Mouse (Mus musculus): ENCODE data around the gene C1qc.
A peak's percentile ranks its signal among the peaks of the same experiment; 100 is the strongest.

C1qc gene

DNA sequence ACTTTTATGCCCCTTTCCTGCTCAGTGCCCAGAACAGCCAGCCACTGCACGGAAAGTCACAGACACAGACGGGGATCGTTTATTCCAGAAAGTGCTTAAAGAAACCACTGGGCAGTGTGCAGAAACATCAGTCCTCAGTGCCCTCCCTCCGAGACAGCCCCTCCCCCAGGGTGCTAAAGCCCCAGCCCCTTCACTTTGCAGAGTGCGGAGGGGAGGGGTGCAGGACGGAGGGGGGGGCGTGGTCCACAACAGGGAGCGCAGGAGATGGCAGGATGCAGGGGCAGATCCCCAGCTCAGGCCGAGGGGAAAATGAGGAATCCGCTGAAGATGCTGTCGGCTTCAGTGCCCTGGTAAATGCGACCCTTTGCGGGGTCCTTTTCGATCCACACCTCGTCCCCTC lies 3.0 kb upstream of the C1qc start:
- no peak for DNase-seq (ENCODE audit: low spot score in 2 of 2)

- no peak for DNase-seq (ENCODE audit: low spot score in 2 of 2)
Measured at GRCm38 (mm10) chr4:136894821-136895220, 2.0 kb upstream of the C1qc start.

GRCm38 (mm10) chr4:136893691-136894543 lies 1.1 kb upstream of the C1qc start:
- DNase-seq (ENCODE audit: low spot score in 2 of 2), result peak; percentile 56 to 58

- no peak for DNase-seq (ENCODE audit: low spot score in 2 of 2)
Measured at GRCm38 (mm10) chr4:136892371-136892770, 494 bp downstream of the C1qc start.

- no peak for DNase-seq (ENCODE audit: low spot score in 2 of 2)
Measured at GRCm38 (mm10) chr4:136891115-136891514, 1.8 kb downstream of the C1qc start.

DNA sequence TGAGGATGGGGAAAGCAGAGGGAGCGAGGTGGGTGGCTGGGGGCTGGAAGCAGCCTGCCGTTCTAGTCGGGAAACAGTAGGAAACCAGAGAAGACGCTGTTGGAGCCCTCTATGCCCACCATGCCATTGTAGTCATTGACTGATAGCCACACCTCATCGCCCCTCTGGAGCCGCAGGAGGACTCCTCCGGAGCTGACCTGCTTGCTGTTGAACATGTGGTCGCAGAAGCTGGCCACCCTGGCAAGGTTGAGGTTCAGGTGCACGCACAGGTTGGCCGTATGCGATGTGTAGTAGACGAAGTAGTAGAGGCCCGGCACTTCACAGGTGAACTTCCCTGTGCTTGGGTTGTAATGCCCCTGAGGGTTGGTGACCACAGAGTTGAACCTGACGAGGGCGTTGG lies 2.9 kb downstream of the C1qc start:
- DNase-seq (ENCODE audit: low spot score in 2 of 2), result no peak

DNA sequence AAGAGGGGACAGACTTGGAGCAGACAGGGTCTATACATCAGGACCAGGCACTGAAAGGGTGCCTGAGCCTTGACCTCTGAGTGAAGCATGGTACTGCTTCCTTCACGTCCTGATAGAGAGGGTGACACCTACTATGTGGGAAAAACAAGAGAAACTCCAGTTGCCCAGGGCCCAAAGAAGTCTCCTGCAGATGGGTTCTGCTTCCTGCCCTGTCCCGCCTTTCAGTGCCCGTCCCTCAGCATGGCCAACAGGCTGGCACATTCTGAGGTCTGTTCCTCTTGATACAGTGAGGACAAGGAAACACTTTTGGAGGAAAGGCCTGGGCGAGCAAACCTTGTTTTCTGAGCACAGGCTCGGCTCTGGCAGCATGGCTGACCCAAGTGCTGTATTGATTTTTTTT lies 5.2 kb downstream of the C1qc start:
- DNase-seq (ENCODE audit: low spot score in 2 of 2), result no peak

DNA sequence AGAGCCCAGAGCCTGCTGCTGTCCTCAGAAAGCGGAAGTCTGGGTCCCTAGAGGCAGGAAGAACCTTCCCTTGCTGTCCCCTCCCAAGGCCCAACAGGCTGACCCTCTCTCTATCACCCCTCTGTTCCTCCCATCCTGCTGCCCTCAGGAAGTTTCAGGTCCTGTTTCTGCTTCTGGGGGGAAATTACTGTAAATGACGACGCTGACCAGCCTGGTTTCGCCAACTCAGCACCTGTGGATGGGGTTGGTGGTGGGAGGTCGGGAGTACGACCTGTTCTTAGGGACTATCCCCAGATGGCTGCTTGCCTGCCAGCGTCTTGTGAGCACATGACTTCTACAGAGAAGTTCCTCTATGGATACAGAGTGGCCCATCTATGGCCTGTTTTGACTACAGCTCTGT lies 6.8 kb downstream of the C1qc start, which contains the start of gene C1qb:
Gene C1qb (minus strand): TSS at position 87 of the 400 bp plus-strand sequence.
- no peak for DNase-seq (ENCODE audit: low spot score in 2 of 2)

- peak in 1 of 2 experiments; percentile 28 for DNase-seq (ENCODE audit: low spot score in 2 of 2)
Measured at GRCm38 (mm10) chr4:136878601-136879000, 14.3 kb downstream of the C1qc start.

GRCm38 (mm10) chr4:136878171-136878570 lies 14.7 kb downstream of the C1qc start:
- no peak for DNase-seq (ENCODE audit: low spot score in 2 of 2)

DNA sequence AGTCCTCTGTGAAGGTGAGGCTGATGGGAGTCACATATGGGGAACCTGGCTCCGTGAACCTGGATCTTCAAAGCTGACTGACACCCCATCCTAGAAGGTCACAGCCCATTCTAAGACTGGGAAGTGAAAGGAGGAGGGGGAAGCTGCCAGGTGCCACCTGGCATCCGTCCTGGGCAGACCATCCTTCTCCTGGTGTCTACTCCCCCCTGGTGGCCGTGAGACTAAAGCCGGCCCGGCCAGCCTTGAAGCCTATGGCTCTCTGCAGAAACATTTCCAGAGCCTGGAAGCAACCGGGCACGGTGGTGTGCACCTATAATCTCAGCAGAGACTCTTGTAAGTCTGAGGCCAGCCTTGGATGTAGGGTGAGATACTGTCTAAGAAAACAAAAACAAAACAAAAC lies 15.9 kb downstream of the C1qc start:
- peak; percentile 44 to 51 for DNase-seq (ENCODE audit: low spot score in 2 of 2)

GRCm38 (mm10) chr4:136875012-136875411 lies 17.9 kb downstream of the C1qc start:
- DNase-seq (ENCODE audit: low spot score in 2 of 2), result peak; percentile 29 to 32

GRCm38 (mm10) chr4:136868371-136868770 lies 24.5 kb downstream of the C1qc start:
- no peak for DNase-seq (ENCODE audit: low spot score in 2 of 2)

DNA sequence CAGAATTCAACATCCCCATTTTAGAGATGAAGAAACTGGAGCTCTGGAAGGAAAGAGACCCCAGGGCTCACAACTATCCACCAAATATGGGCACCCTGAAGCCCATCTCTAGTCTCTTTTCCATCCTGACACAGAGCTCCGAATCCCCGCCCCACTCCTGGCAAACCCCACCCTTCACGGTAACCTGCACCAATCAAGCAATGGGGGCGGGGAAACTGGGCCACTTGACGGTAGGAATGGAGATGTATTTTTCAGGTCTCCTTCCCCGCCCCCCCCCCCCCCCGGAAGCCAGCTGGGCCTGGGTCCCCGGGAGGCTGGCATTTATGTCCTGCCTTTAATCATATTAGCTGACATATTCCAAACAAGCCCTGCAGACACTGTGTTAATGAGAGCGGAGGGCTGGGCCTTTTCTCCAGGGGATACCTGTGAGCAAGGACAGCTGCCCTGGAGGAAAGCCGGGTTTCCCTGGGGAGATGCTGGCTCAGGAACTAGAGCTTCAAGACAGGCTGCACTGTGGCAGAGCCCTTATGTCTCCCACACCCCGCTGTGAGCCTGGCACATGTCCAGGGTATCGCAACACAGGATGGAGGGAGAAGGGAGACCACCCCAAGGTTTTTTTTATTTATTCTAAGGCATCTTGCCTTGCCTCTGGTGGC lies 25.0 kb downstream of the C1qc start:
- DNase-seq (ENCODE audit: low spot score in 2 of 2), result no peak

DNA sequence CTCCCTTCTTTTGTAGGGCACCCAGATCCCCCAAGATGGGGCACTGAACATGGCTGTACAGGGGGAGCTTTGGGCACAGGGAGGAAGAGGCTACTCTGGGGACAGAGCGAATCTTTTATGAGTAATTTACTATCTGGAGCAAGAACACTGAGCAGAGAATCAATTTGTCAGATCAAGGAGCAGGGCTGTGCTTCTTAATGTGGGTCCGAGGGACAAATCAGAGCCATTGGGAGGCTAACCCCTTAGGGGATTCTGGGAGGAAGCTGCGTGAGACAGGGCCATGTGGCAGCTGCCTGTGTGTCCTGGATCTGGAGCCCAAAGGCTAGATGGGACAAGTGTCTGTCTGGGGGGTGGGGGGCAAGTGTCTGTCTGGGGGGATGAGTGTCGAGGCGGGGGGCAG lies 27.3 kb downstream of the C1qc start:
- DNase-seq (ENCODE audit: low spot score in 2 of 2), result no peak

GRCm38 (mm10) chr4:136864751-136865470 lies 28.0 kb downstream of the C1qc start:
- no peak for DNase-seq (ENCODE audit: low spot score in 2 of 2)

DNA sequence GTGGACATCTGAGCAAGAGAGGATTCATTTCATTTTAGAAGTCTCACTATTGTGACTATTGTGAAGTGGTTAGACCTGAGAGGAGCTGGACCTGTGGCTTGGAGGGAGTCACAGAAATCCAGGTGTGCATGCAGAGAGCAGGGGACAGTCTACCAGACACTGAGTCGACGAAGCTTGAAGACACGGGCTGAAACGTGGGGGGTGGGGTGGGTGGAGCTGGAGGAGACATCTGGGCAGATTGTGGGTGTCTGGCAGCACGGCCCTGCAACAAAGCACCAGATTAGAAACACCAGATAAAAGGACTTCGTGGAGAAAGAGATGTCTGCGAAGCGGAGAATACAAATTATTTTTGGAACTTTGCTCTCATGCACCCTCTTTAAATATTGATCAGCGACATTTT lies 29.3 kb downstream of the C1qc start:
- DNase-seq (ENCODE audit: low spot score in 2 of 2), result no peak

DNA sequence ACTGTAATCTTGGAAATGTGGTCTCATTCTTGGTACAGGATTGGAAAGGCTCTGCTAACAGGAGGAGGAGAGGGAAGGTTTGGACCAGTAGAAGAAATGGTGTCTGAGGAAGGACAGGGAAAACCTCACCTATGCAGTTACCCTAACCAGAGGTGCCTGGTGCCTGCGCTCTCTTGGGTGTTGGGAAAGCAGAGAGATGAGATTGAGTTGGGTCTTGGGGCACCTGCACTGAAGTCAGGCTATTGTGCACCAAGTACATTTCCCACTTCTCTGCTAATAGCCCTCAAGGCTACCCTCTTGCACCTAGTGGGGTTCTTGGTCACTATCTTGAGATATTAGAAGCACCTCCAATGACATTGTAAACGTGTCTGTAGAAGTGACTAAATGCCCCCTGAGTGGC lies 30.5 kb downstream of the C1qc start:
- DNase-seq (ENCODE audit: low spot score in 2 of 2), result no peak

- DNase-seq (ENCODE audit: low spot score in 2 of 2), result no peak
Measured at GRCm38 (mm10) chr4:136861806-136862205, 31.1 kb downstream of the C1qc start.

DNA sequence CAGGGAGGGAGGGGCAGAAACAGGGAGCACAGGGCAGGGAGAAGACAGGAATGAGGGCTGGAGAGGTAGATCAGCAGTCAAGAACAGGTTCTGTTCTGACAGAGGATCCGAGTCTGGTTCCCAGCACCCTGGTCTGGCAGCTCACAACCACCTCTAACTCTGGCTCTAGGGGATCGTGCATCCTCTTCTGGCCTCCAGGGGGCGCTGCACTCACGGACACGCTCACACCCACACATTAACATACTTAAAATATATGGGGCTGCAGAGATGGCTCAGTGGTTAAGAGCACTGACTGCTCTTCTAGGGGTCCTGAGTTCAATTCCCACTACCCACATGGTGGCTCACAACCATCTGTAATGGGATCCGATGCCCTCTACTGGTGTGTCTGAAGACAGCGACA lies 32.8 kb downstream of the C1qc start:
- DNase-seq (ENCODE audit: low spot score in 2 of 2), result no peak

DNA sequence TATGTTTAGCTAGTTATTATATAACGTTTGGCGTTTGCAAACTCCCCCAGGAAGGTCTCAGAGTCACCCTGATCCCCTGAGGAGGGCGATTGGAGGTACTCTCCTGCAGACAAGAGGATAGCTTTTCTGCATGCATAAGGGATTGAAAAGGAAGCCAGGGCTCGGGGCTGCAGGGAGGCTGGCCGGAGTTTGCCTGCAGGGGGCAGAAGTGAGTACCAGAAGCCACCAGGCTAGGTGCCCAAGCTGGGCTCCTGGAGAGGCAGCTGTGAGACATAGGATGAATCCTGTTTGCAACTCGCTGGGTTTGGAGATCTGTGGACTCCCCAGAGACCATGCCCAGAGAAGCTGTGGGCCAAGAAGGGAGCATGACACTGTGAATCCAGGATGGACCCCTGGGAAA lies 37.8 kb downstream of the C1qc start:
- peak in 1 of 2 experiments; percentile 42 for DNase-seq (ENCODE audit: low spot score in 2 of 2)

- no peak for DNase-seq (ENCODE audit: low spot score in 2 of 2)
Measured at GRCm38 (mm10) chr4:136852989-136853388, 39.9 kb downstream of the C1qc start.

GRCm38 (mm10) chr4:136852119-136852518 lies 40.7 kb downstream of the C1qc start:
- no peak for DNase-seq (ENCODE audit: low spot score in 2 of 2)
